Mouse (Mus musculus): ENCODE measurements around the gene Hpgd. TPM values are rescaled to one million over a fixed set of nuclear protein-coding genes. Genes with fewer than 3 reads are reported as not detected.

Hpgd gene
- polyA plus RNA-seq, 1 experiment from 2014 or later: 14.7 TPM

GRCm38 (mm10) chr8:56336771-56337170 lies 42.4 kb downstream of the Hpgd start:
- Histone ChIP-seq H3K27me3 (ENCODE audit: poor library complexity, severe bottlenecking) (no peaks in the 10 kb centered on the region), H3K36me3 (replicated peaks) (no peaks in the 10 kb centered on the region), H3K4me3 (no peak overlapping the region), H3K4me1 (no peaks in the 10 kb centered on the region), H3K9me3 (no peaks in the 10 kb centered on the region), H3K27ac (no peak overlapping the region)
- DNase-seq (ENCODE audit: extremely low spot score, low spot score): no peak
- WGBS: 92% methylated on average over 8 of the region's 8 CpGs

DNA sequence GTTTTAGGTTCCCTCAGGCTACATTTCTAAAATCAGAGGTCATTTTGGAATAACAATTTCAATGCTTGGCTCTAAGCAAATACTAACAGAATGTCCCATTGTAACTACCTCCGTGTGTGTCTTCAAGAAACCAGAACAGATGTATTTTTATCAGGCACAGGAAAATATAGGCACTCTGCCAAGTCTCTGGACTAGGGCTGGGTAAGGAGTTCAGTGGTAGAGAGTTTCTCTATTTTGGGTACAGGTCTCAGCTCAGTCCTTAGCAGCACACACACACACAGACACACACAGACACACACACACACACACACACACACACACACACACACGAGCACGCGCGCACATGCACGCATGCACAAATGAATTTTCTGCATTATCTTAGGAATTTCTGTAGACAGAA lies 49.1 kb downstream of the Hpgd start:
- H3K36me3 ChIP-seq (replicated peaks): no peaks in the 10 kb centered on the region
- no peak overlapping the region for H3K4me3 ChIP-seq
- no peaks in the 10 kb centered on the region for H3K27me3 ChIP-seq (ENCODE audit: poor library complexity, severe bottlenecking)
- no peak for DNase-seq (ENCODE audit: extremely low spot score, low spot score)
- no peaks in the 10 kb centered on the region for H3K4me1 ChIP-seq
- WGBS: 92% methylated on average over 6 of the region's 6 CpGs
- no peak overlapping the region for H3K27ac ChIP-seq
- H3K9me3 ChIP-seq: no peaks in the 10 kb centered on the region

DNA sequence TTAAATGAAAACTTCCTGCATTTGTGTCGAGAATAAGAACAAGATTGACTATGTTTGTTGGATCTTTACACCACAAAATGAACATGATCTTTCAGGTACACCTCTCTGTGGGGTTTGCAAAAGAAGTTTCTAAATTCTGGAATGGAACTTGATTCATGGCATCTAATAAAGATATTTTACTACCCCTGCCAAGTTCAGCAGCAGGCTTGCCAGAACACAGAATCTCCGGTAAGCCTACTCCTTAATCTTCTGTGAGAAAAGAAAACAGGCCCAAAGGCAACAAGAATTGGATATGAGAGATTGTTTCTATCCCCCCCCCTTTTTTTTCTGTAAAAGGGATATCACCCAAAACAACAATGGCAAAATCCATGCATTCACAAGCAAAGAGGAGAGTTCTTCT lies 49.6 kb downstream of the Hpgd start:
- no peaks in the 10 kb centered on the region for H3K9me3 ChIP-seq
- 84% methylated on average over 2 of the region's 2 CpGs for WGBS

GRCm38 (mm10) chr8:56344359-56344758 lies 50.0 kb downstream of the Hpgd start:
- DNase-seq (ENCODE audit: extremely low spot score, low spot score): no peak
- Histone ChIP-seq H3K27ac (no peak overlapping the region), H3K4me3 (no peak overlapping the region), H3K9me3 (no peaks in the 10 kb centered on the region), H3K4me1 (no peaks in the 10 kb centered on the region), H3K36me3 (replicated peaks) (no peaks in the 10 kb centered on the region), H3K27me3 (ENCODE audit: poor library complexity, severe bottlenecking) (no peaks in the 10 kb centered on the region)
- WGBS: 81% methylated on average over 1 of the region's 1 CpGs

More for the DNA sequence above, 49.6 kb downstream of the Hpgd start:
- Histone ChIP-seq H3K36me3 (replicated peaks) (no peaks in the 10 kb centered on the region), H3K27ac (no peak overlapping the region), H3K4me3 (no peak overlapping the region), H3K4me1 (no peaks in the 10 kb centered on the region), H3K27me3 (ENCODE audit: poor library complexity, severe bottlenecking) (no peaks in the 10 kb centered on the region)
- no peak for DNase-seq (ENCODE audit: extremely low spot score, low spot score)

DNA sequence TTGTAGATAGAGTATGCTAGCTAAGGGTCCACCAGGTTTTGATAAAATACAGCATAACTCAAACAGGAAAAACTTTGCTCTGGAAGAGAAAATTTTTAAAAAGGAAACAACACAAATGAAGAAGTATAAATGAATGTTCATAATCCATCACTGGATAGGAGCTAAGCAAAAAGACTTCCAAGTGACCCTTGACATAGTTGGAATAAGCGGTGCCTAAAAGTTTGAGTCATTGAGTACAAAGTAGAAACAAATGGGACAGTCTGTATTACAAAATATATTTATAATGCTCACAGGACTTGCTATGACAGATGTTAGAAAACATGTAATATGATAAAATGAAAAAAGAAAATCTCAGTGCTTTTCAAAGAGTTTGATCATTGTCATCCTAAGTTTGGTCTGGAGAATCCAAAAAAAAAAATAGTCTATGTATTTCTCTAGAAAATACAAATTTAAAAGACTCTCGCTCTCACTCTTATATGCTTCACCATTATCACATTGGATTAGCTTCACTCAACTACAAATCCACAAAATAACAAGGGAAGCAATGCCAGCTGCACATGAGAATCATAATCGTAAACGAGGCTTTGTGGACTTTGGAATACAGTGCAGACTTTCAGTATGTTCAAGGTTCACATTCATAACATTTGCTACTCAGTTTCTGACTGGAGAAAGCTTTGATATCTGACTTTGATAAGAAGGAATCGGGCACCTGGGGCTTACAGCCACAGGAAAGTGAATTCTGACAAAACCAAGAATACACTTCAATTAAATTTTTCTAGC lies 51.4 kb downstream of the Hpgd start:
- Histone ChIP-seq H3K27ac (no peak overlapping the region), H3K4me1 (no peaks in the 10 kb centered on the region), H3K9me3 (no peaks in the 10 kb centered on the region), H3K36me3 (replicated peaks) (no peaks in the 10 kb centered on the region), H3K4me3 (no peak overlapping the region), H3K27me3 (ENCODE audit: poor library complexity, severe bottlenecking) (no peaks in the 10 kb centered on the region)
- 93% methylated on average over 5 of the region's 5 CpGs for WGBS
- DNase-seq (ENCODE audit: extremely low spot score, low spot score): no peak

DNA sequence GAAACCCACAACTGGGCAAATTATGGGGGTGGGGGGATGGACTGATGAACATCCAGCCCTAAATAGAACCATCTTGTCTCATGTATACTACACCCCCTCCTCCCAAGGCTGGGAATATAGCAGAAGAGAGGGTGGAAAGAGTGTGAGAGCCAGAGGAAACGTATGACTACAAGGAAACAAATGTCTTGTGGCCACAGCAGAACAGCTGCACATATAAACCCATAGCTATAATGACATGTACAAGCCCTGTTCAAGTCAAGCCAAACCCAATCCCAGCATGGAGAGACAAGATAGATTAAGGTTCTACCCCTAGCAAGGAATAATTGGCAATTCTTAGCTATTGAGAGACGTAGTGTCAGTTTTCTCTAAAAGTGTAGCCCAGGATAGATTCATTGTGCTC lies 68.8 kb downstream of the Hpgd start:
- no peaks in the 10 kb centered on the region for H3K4me1 ChIP-seq
- H3K27ac ChIP-seq: no peak overlapping the region
- H3K4me3 ChIP-seq: no peak overlapping the region
- H3K9me3 ChIP-seq: no peaks in the 10 kb centered on the region
- WGBS: 96% methylated on average over 2 of the region's 2 CpGs
- H3K27me3 ChIP-seq (ENCODE audit: poor library complexity, severe bottlenecking): no peaks in the 10 kb centered on the region
- DNase-seq (ENCODE audit: extremely low spot score, low spot score): no peak
- no peaks in the 10 kb centered on the region for H3K36me3 ChIP-seq (replicated peaks)
